Mouse (Mus musculus) kidney, postnatal 36 days (tissue): Measurements from ENCODE around the gene Cep104.

Experiments
- DNase-seq, 2 experiments: peaks; one replicate each; pipeline ENCODE4 v3.0.0; 2021 to 2022; ENCODE audit warnings: mixed read lengths in 2 of 2

The Cep104 gene

GRCm38 (mm10) chr4:153993505-153993904 lies 18.5 kb downstream of the Cep104 start:
- no peak for DNase-seq

GRCm38 (mm10) chr4:154005488-154005887 lies 30.5 kb downstream of the Cep104 start:
- DNase-seq, result no peak

- DNase-seq, result no peak
These were observed 31.3 kb downstream of the Cep104 start for GRCm38 (mm10) chr4:154006264-154006663.

GRCm38 (mm10) chr4:154007759-154008158 lies 32.8 kb downstream of the Cep104 start:
- DNase-seq, result peak in 1 of 2 experiments; percentile 40

- DNase-seq, result no peak
These were observed 36.1 kb downstream of the Cep104 start for GRCm38 (mm10) chr4:154010907-154011645.

- DNase-seq, result peak; percentile 88 to 91
These were observed 36.7 kb downstream of the Cep104 start, which contains the start of gene Lrrc47 for GRCm38 (mm10) chr4:154011646-154012089. Gene Lrrc47 (plus strand): TSS chr4:154011731.

- DNase-seq, result peak in 1 of 2 experiments; percentile 23
These were observed 37.3 kb downstream of the Cep104 start for GRCm38 (mm10) chr4:154012132-154012882.

- peak; percentile 28 to 66 for DNase-seq
These were observed 40.5 kb downstream of the Cep104 start for GRCm38 (mm10) chr4:154015476-154015875.

- peak; percentile 85 to 90 for DNase-seq
These were observed 44.6 kb downstream of the Cep104 start for GRCm38 (mm10) chr4:154019571-154019970.

- peak; percentile 76 to 78 for DNase-seq
These were observed 46.4 kb downstream of the Cep104 start for GRCm38 (mm10) chr4:154021432-154021831.

GRCm38 (mm10) chr4:154022407-154022806 lies 47.4 kb downstream of the Cep104 start:
- peak; percentile 86 to 96 for DNase-seq

- peak in 1 of 2 experiments; percentile 23 for DNase-seq
These were observed 47.9 kb downstream of the Cep104 start for GRCm38 (mm10) chr4:154022844-154023243.

GRCm38 (mm10) chr4:154023754-154024601 lies 49.0 kb downstream of the Cep104 start:
- peak; percentile 66 to 80 for DNase-seq

- DNase-seq, result peak; percentile 29 to 42
These were observed 49.9 kb downstream of the Cep104 start for GRCm38 (mm10) chr4:154024729-154025521.

- DNase-seq, result peak; percentile 95 to 97
These were observed 50.8 kb downstream of the Cep104 start, which contains the start of gene Smim1 for GRCm38 (mm10) chr4:154025641-154026440. Gene Smim1 (minus strand): TSS chr4:154026230.

- no peak for DNase-seq
These were observed 51.4 kb downstream of the Cep104 start for GRCm38 (mm10) chr4:154026441-154026761.

GRCm38 (mm10) chr4:154028066-154028465 lies 53.1 kb downstream of the Cep104 start:
- DNase-seq, result no peak

GRCm38 (mm10) chr4:154028646-154029045 lies 53.7 kb downstream of the Cep104 start:
- DNase-seq, result peak in 1 of 2 experiments; percentile 67

- DNase-seq, result no peak
These were observed 62.1 kb downstream of the Cep104 start for GRCm38 (mm10) chr4:154037123-154037522.

- no peak for DNase-seq
These were observed 67.6 kb downstream of the Cep104 start, which contains the start of gene Ccdc27 for GRCm38 (mm10) chr4:154042577-154042976. Gene Ccdc27 (minus strand): TSS chr4:154042677.

GRCm38 (mm10) chr4:154045837-154046236 lies 70.8 kb downstream of the Cep104 start:
- DNase-seq, result no peak
